Mouse (Mus musculus) common myeloid progenitor, adult 5-6 weeks (primary cell): ENCODE results near the gene Ubash3b. TPM values are rescaled to one million over a fixed set of nuclear protein-coding genes. Genes with fewer than 3 reads are reported as not detected.

Source experiments
- ATAC-seq: replicated peaks from 2 replicates; pipeline ENCODE4 v1.8.0; 2016; ENCODE audit warnings: low read depth, mild to moderate bottlenecking, moderate TSS enrichment, inconsistent platforms; ENCODE audit not compliant: poor library complexity, severe bottlenecking
- total RNA-seq: library from RNA; stranded (forward); fragments of 200-1000, 187-1606 nt; gene quantifications from 2 replicates; pipeline ENCODE4 v1.2.3, GENCODE M21; 2017

The Ubash3b gene
- total RNA-seq, 1 experiment from 2014 or later: 9.1 TPM

- 0 out of 2 replicates have a peak, but pooled peaks have one; percentile 36 for ATAC-seq
These were observed 131.7 kb downstream of the Ubash3b start for GRCm38 (mm10) chr9:41029827-41030226.

GRCm38 (mm10) chr9:41028470-41028869 is 133.0 kb downstream of the Ubash3b start:
- ATAC-seq: peak; percentile 77

GRCm38 (mm10) chr9:41021690-41022089 is 139.8 kb downstream of the Ubash3b start:
- no peak for ATAC-seq

- no peak for ATAC-seq
These were observed 141.0 kb downstream of the Ubash3b start for GRCm38 (mm10) chr9:41020486-41020885.

GRCm38 (mm10) chr9:41014512-41014911 is 147.0 kb downstream of the Ubash3b start:
- ATAC-seq: no peak

- no peak for ATAC-seq
These were observed 149.0 kb downstream of the Ubash3b start for GRCm38 (mm10) chr9:41012456-41012855.

GRCm38 (mm10) chr9:41011512-41012436 is 149.7 kb downstream of the Ubash3b start:
- ATAC-seq: no peak

GRCm38 (mm10) chr9:41007785-41008184 is 153.7 kb downstream of the Ubash3b start:
- no peak for ATAC-seq

- ATAC-seq: no peak
These were observed 157.1 kb downstream of the Ubash3b start, which contains the start of gene Crtam for GRCm38 (mm10) chr9:41004415-41004814. Gene Crtam, minus strand, starts transcription at chr9:41004628.

- ATAC-seq: no peak
These were observed 164.2 kb downstream of the Ubash3b start for GRCm38 (mm10) chr9:40997116-40997779.

- no peak for ATAC-seq
These were observed 167.4 kb downstream of the Ubash3b start for GRCm38 (mm10) chr9:40994075-40994474.

GRCm38 (mm10) chr9:40991511-40991910 is 170.0 kb downstream of the Ubash3b start:
- ATAC-seq: no peak

- ATAC-seq: 0 out of 2 replicates have a peak, but pooled peaks have one; percentile 56
These were observed 171.4 kb downstream of the Ubash3b start for GRCm38 (mm10) chr9:40989940-40990588.

GRCm38 (mm10) chr9:40984313-40984712 is 177.2 kb downstream of the Ubash3b start:
- ATAC-seq: no peak

GRCm38 (mm10) chr9:40983758-40984157 is 177.7 kb downstream of the Ubash3b start:
- ATAC-seq: no peak

GRCm38 (mm10) chr9:40982480-40982879 is 179.0 kb downstream of the Ubash3b start:
- no peak for ATAC-seq

GRCm38 (mm10) chr9:40974042-40974801 is 187.3 kb downstream of the Ubash3b start:
- ATAC-seq: no peak

- ATAC-seq: no peak
These were observed 197.1 kb downstream of the Ubash3b start for GRCm38 (mm10) chr9:40964418-40964714.

GRCm38 (mm10) chr9:40963586-40964417 is 197.7 kb downstream of the Ubash3b start, which contains the start of gene Jhy:
Gene Jhy, minus strand, starts transcription at chr9:40964118.
- ATAC-seq: no peak
